Mouse (Mus musculus) kidney, adult 2 months (tissue): ENCODE data around the gene Fam120c. TPM values are rescaled to one million over a fixed set of nuclear protein-coding genes. Genes with fewer than 3 reads are reported as not detected.

Experiments
- DNase-seq: peaks from one replicate; pipeline ENCODE4 v3.0.0; 2021
- H3K27ac ChIP-seq: fragments of 200-500 bp; 2 replicates; pipeline ENCODE4 v1.5.1; 2012; ENCODE audit warnings: low read depth, low read length, control low read depth, inconsistent platforms; ENCODE audit not compliant: insufficient read depth
- H3K27me3 ChIP-seq: fragments of 200-500 bp; replicated peaks from 2 replicates; pipeline ENCODE4 v1.6.1; 2012; ENCODE audit warnings: mild to moderate bottlenecking, moderate library complexity, low read length, inconsistent platforms; ENCODE audit not compliant: control insufficient read depth, insufficient read depth
- H3K36me3 ChIP-seq: fragments of 200-500 bp; 2 replicates; pipeline ENCODE4 v1.6.1; 2012; ENCODE audit warnings: mild to moderate bottlenecking, moderate library complexity, low read length, inconsistent platforms; ENCODE audit not compliant: control insufficient read depth, insufficient read depth
- H3K4me1 ChIP-seq: fragments of 200-500 bp; 2 replicates; pipeline ENCODE4 v1.6.1; 2011; ENCODE audit warnings: low read length; ENCODE audit not compliant: control insufficient read depth, insufficient read depth
- H3K4me3 ChIP-seq: fragments of 200-500 bp; 2 replicates; pipeline ENCODE4 v1.5.1; 2011; ENCODE audit warnings: mild to moderate bottlenecking, low read depth, low read length, control low read depth; ENCODE audit not compliant: insufficient read depth
- CTCF ChIP-seq: fragments of 200-500 bp; conservative IDR thresholded peaks from 2 replicates; pipeline ENCODE4 v1.5.1; 2011; ENCODE audit warnings: low read depth, mild to moderate bottlenecking, control low read depth, low read length, moderate library complexity, mixed read lengths; ENCODE audit not compliant: insufficient read depth, insufficient read length
- POLR2A ChIP-seq: fragments of 200-500 bp; IDR thresholded peaks from one replicate; pipeline ENCODE4 v1.6.1; 2011; ENCODE audit warnings: low read depth, low read length, control low read depth
- WGBS: fragments of 180-500 bp; shearing (Covaris S2); methylation state at CpG from one replicate; pipeline ENCODE4 v1.1.7; 2018; 5-methylcytosine and 5-hydroxymethylcytosine counted together
- polyA plus RNA-seq: library from polyadenylated mRNA; depleted of rRNA; stranded (reverse); fragments of >200 nt; gene quantifications from 2 replicates; pipeline ENCODE4 v1.2.3, GENCODE M21; 2012; rRNA removed

The Fam120c gene
- polyA plus RNA-seq = 3.1 and 3.6 TPM in 2 replicates

GRCm38 (mm10) chrX:151343761-151344500, at the start of gene Fam120c:
TSS of gene Fam120c (plus strand) at chrX:151344175.
- WGBS = under 1% methylated on average over 44 of the region's 56 CpGs

DNA sequence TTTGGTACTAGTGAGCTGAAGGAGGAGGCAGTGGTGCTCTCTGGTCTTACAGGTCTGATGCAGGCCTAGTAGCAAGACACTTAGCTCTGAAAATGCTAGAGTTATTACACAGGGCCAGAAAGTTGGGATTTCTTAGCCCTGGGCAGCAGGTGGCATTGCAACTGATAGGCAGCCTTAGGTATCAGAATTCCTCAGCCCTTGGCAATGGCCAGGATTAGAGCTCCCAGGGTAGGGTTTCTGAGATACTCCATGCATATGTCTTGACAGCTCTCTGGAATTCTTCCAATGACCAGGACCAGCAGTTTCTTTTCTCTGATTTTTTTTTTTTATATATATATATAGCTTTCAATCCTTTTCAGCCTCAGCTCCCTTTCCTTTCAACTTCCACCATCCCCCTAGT, 45.6 kb upstream of the Fam120c start:
- no peak overlapping the region for H3K27ac ChIP-seq
- H3K36me3 ChIP-seq = no peaks in the 10 kb centered on the region
- no peaks in the 10 kb centered on the region for H3K4me1 ChIP-seq
- TF ChIP-seq POLR2A = no peak
- no peak for TF ChIP-seq CTCF
- no peaks in the 10 kb centered on the region for H3K27me3 ChIP-seq
- no peak for DNase-seq
- H3K4me3 ChIP-seq = no peak overlapping the region

More at GRCm38 (mm10) chrX:151343761-151344500, at the start of gene Fam120c:
- Histone ChIP-seq H3K27ac (peak within 1 kb of the TSS; percentile 92), H3K36me3 (no peaks in the 10 kb centered on the region), H3K27me3 (no peaks in the 10 kb centered on the region), H3K4me3 (peak within 1 kb of the TSS; percentile 74), H3K4me1 (no peaks in the 10 kb centered on the region; the same call in 1 of the 2 replicates)
- DNase-seq = peak; percentile 89
- TF ChIP-seq POLR2A (no peak), CTCF (no peak)

GRCm38 (mm10) chrX:151313732-151314131, 30.2 kb upstream of the Fam120c start:
- TF ChIP-seq CTCF = 0 out of 2 replicates have a peak, but pooled peaks have one; percentile 19
- TF ChIP-seq POLR2A = no peak
- WGBS = 87% methylated on average over 4 of the region's 4 CpGs
- H3K4me1 ChIP-seq = no peaks in the 10 kb centered on the region
- DNase-seq = no peak
- H3K4me3 ChIP-seq = no peak overlapping the region
- no peaks in the 10 kb centered on the region for H3K27me3 ChIP-seq
- H3K27ac ChIP-seq = no peak overlapping the region
- no peaks in the 10 kb centered on the region for H3K36me3 ChIP-seq

GRCm38 (mm10) chrX:151333615-151334014, 10.4 kb upstream of the Fam120c start:
- Histone ChIP-seq H3K27ac (no peak overlapping the region), H3K36me3 (no peaks in the 10 kb centered on the region), H3K27me3 (no peaks in the 10 kb centered on the region), H3K4me1 (no peaks in the 10 kb centered on the region), H3K4me3 (no peak overlapping the region)
- no peak for TF ChIP-seq CTCF
- no peak for TF ChIP-seq POLR2A
- 94% methylated on average over 2 of the region's 2 CpGs for WGBS
- no peak for DNase-seq

DNA sequence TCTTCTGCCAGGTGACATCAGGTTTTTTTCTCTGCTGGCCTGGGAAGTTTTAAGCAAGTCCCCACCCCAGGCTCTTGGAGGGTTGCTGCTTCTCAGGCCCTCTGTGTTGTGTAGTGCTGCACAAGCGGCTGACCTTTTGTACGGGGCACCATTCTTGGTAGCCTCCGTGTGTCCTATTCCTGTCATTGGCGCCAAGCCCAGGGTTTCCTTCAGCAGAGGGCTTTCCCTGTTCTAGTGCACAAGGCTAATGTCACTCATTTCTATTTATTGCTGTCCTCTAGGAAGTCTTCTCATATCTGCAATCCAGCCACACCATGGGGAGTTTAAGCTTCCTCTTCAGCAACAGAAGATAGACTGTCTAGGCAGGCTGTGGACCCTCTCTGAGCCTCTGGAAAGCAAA, 6.2 kb upstream of the Fam120c start:
- DNase-seq = peak; percentile 52
- 62% methylated on average over 4 of the region's 4 CpGs for WGBS
- H3K27ac ChIP-seq = no peak overlapping the region
- TF ChIP-seq POLR2A (no peak), CTCF (no peak)
- H3K27me3 ChIP-seq = no peaks in the 10 kb centered on the region
- H3K4me1 ChIP-seq = no peaks in the 10 kb centered on the region
- no peak overlapping the region for H3K4me3 ChIP-seq
- no peaks in the 10 kb centered on the region for H3K36me3 ChIP-seq

DNA sequence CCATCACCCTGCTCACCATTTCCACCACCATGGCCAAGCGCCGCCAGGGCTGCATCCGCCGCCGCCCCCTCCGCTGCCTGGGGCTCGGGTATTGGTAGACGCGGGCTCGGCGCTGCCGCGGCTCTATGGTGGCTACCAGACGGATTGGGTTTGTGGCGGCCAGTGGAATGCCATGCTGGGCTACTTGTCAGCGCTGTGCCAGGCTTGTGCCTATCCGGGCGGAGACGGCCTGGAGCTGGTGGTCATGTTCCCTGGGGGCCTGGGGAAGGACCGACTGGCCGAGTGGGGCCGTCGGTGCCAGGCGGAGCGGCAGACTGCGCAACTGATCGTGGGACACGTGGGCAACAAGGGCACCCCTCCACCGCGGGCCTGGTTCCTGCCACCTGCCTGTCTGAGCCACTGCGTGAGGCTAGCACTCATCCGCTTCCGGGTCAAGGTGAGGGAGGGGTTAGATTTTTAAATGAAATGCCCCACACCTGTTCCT, 568 bp downstream of the Fam120c start:
- Histone ChIP-seq H3K4me3 (peak overlapping the region; percentile 74), H3K27me3 (no peaks in the 10 kb centered on the region), H3K4me1 (no peaks in the 10 kb centered on the region; the same call in 1 of the 2 replicates), H3K27ac (peak overlapping the region; percentile 63), H3K36me3 (no peaks in the 10 kb centered on the region)
- peak; percentile 61 for DNase-seq
- WGBS = under 1% methylated on average over 33 of the region's 33 CpGs
- TF ChIP-seq POLR2A (no peak), CTCF (no peak)

GRCm38 (mm10) chrX:151345333-151346125, 1.6 kb downstream of the Fam120c start:
- TF ChIP-seq POLR2A (no peak), CTCF (no peak)
- WGBS = 25% methylated on average over 11 of the region's 11 CpGs
- DNase-seq = peak; percentile 1
- Histone ChIP-seq H3K27ac (no peak overlapping the region), H3K4me1 (no peaks in the 10 kb centered on the region; the same call in 1 of the 2 replicates), H3K27me3 (no peaks in the 10 kb centered on the region), H3K4me3 (no peak overlapping the region), H3K36me3 (no peaks in the 10 kb centered on the region)
